Mouse (Mus musculus): ENCODE measurements around the gene 4921504E06Rik. TPM values are rescaled to one million over a fixed set of nuclear protein-coding genes. Genes with fewer than 3 reads are reported as not detected.

4921504E06Rik gene
- polyA plus RNA-seq, 1 experiment = not detected

DNA sequence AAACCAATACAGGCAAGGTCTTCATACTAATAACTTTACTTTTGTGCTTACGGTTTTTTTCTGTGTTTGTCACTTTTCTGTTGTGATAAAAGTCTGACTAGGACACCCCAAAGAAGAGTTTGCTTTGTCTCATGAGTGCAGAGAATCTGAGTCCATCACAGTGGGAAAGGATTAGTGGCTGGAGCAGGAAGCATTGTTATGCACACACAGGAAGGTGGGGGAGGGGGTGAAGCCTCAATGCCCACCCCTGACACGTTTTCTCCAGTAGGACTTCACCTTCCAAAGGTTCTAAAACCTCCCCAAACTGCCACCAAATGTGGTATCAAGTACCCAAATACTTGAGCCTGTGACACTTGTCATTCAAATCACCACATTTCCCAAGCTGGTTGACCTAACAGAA, 91.8 kb downstream of the 4921504E06Rik start:
- Histone ChIP-seq H3K27me3 (ENCODE audit: control insufficient read depth, insufficient read depth, insufficient read length) (no peaks in the 10 kb centered on the region), H3ac (ENCODE audit: control insufficient read depth, insufficient read length) (no peak overlapping the region), H3K36me3 (ENCODE audit: control insufficient read depth, insufficient read depth) (no peaks in the 10 kb centered on the region), H3K79me2 (ENCODE audit: control insufficient read depth, insufficient read depth) (no peaks in the 10 kb centered on the region), H3K4me2 (ENCODE audit: low read depth) (no peak overlapping the region), H3K4me3 (no peak overlapping the region)
- TF ChIP-seq POLR2AphosphoS2 (IDR thresholded peaks at IDR 0.05; ENCODE audit: insufficient read length, low read depth) (no peak), MYOG (IDR thresholded peaks at IDR 0.05; ENCODE audit: control insufficient read depth in 1 of 3, insufficient read depth in 1 of 3, insufficient read length in 2 of 3, low read depth in 2 of 3) (no peak), CEBPB (IDR thresholded peaks at IDR 0.05; ENCODE audit: insufficient read depth, poor library complexity, severe bottlenecking) (no peak), MYOD1 (IDR thresholded peaks at IDR 0.05; ENCODE audit: control insufficient read depth in 1 of 3, insufficient read length in 2 of 3, low read depth in 2 of 3) (no peak), POLR2A (IDR thresholded peaks at IDR 0.05; ENCODE audit: insufficient read length, low read depth) (no peak), USF1 (IDR thresholded peaks at IDR 0.05; ENCODE audit: low read depth) (no peak), SRF (IDR thresholded peaks at IDR 0.05; ENCODE audit: control insufficient read depth, insufficient read length, low read depth) (no peak), MAX (IDR thresholded peaks at IDR 0.05; ENCODE audit: low read depth) (no peak), TCF3 (IDR thresholded peaks at IDR 0.05; ENCODE audit: insufficient read length, low read depth) (no peak), TCF12 (IDR thresholded peaks at IDR 0.05; ENCODE audit: insufficient read depth, poor library complexity, severe bottlenecking) (no peak), E2F4 (IDR thresholded peaks at IDR 0.05; ENCODE audit: insufficient read depth) (no peak), REST (IDR thresholded peaks at IDR 0.05; ENCODE audit: insufficient read depth, insufficient read length) (no peak)

DNA sequence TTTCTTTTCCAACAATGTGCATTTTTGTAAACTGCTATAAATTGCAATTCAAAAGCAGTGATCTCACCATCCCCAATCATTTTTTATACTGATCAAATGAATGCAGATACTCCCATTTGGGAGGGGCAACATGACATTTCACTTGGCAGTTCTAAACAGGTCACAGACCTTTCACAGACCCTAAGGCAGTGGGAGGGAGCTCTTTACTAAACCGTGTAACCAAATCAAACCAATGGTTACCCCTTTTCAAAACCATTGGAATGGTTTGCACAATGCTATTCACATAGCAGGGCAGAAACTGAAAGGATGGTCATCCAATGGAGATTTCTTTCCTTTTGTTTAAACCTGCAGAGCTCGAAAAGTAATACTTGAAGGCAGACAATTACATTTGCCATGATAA, 94.9 kb downstream of the 4921504E06Rik start:
- Histone ChIP-seq H3K4me2 (ENCODE audit: low read depth) (no peak overlapping the region), H3K4me3 (no peak overlapping the region), H3ac (ENCODE audit: control insufficient read depth, insufficient read length) (no peak overlapping the region), H3K79me2 (ENCODE audit: control insufficient read depth, insufficient read depth) (no peaks in the 10 kb centered on the region), H3K27me3 (ENCODE audit: control insufficient read depth, insufficient read depth, insufficient read length) (no peaks in the 10 kb centered on the region), H3K36me3 (ENCODE audit: control insufficient read depth, insufficient read depth) (no peaks in the 10 kb centered on the region)
- TF ChIP-seq TCF12 (IDR thresholded peaks at IDR 0.05; ENCODE audit: insufficient read depth, poor library complexity, severe bottlenecking) (no peak), USF1 (IDR thresholded peaks at IDR 0.05; ENCODE audit: low read depth) (no peak), TCF3 (IDR thresholded peaks at IDR 0.05; ENCODE audit: insufficient read length, low read depth) (no peak), POLR2A (IDR thresholded peaks at IDR 0.05; ENCODE audit: insufficient read length, low read depth) (no peak), MAX (IDR thresholded peaks at IDR 0.05; ENCODE audit: low read depth) (no peak), CEBPB (IDR thresholded peaks at IDR 0.05; ENCODE audit: insufficient read depth, poor library complexity, severe bottlenecking) (no peak), REST (IDR thresholded peaks at IDR 0.05; ENCODE audit: insufficient read depth, insufficient read length) (no peak), SRF (IDR thresholded peaks at IDR 0.05; ENCODE audit: control insufficient read depth, insufficient read length, low read depth) (no peak), MYOD1 (IDR thresholded peaks at IDR 0.05; ENCODE audit: control insufficient read depth in 1 of 3, insufficient read length in 2 of 3, low read depth in 2 of 3) (no peak), E2F4 (IDR thresholded peaks at IDR 0.05; ENCODE audit: insufficient read depth) (no peak), POLR2AphosphoS2 (IDR thresholded peaks at IDR 0.05; ENCODE audit: insufficient read length, low read depth) (no peak), MYOG (IDR thresholded peaks at IDR 0.05; ENCODE audit: control insufficient read depth in 1 of 3, insufficient read depth in 1 of 3, insufficient read length in 2 of 3, low read depth in 2 of 3) (no peak)

DNA sequence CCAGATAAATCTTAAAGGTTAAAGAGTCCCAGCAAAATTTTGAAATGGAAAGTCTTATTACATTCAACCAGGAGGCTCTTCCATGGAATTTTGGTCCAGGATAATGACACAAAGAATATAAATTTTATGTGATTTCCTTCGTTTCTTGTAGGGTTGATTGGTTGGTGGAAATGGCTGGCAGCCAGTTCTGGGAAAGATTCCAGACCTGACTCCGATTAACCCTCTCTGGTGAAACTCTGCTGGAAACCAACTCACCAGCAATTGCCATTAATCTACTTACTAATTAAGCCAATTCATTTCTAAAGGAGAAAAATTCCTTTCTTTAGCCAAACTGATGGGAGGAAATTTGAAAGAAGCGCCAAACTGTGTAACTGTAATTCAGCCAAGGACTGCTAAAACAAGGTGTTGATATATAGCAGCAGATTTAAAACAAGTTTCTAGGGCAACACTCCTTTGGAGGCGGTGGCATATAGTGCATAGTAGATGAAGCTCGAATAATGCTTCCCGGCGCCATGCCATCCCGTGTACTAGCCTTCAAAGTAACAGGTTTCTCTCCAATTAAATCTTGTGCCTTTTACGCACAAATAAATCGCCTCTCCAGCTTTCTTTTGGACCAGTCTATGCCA, 97.7 kb downstream of the 4921504E06Rik start:
- H3K4me3 ChIP-seq = no peak overlapping the region
- H3K79me2 ChIP-seq (ENCODE audit: control insufficient read depth, insufficient read depth) = no peaks in the 10 kb centered on the region
- no peaks in the 10 kb centered on the region for H3K36me3 ChIP-seq (ENCODE audit: control insufficient read depth, insufficient read depth)
- no peaks in the 10 kb centered on the region for H3K27me3 ChIP-seq (ENCODE audit: control insufficient read depth, insufficient read depth, insufficient read length)
- no peak for TF ChIP-seq MYOG (IDR thresholded peaks at IDR 0.05; ENCODE audit: control insufficient read depth in 1 of 3, insufficient read depth in 1 of 3, insufficient read length in 2 of 3, low read depth in 2 of 3)
- H3ac ChIP-seq (ENCODE audit: control insufficient read depth, insufficient read length) = no peak overlapping the region
- no peak overlapping the region for H3K4me2 ChIP-seq (ENCODE audit: low read depth)

DNA sequence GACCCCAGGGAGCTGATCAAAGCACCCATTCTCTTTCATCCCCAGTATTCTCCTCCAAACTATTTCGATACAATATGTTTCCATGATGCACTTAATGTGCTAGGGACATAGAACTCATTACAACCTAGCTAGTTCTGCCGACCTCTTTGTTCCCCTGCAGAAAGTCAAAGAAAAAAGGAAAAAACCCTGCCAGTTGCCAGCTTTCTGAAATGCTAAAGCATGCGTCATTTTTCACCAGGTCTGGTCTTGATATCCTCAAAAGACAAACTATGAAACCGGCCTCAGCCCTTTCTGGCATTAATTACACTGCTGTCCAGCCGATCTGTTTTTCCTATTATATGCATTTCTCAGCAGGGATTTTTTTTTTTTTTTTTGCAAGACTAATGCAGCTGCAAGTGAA, 98.5 kb downstream of the 4921504E06Rik start:
- Histone ChIP-seq H3K27me3 (ENCODE audit: control insufficient read depth, insufficient read depth, insufficient read length) (no peaks in the 10 kb centered on the region), H3K4me2 (ENCODE audit: low read depth) (no peak overlapping the region)

More for the DNA sequence above, 98.5 kb downstream of the 4921504E06Rik start:
- no peak for TF ChIP-seq CEBPB (IDR thresholded peaks at IDR 0.05; ENCODE audit: insufficient read depth, poor library complexity, severe bottlenecking)
- no peak for TF ChIP-seq REST (IDR thresholded peaks at IDR 0.05; ENCODE audit: insufficient read depth, insufficient read length)
- TF ChIP-seq POLR2AphosphoS2 (IDR thresholded peaks at IDR 0.05; ENCODE audit: insufficient read length, low read depth) = no peak
- no peak for TF ChIP-seq MAX (IDR thresholded peaks at IDR 0.05; ENCODE audit: low read depth)
- no peak for TF ChIP-seq MYOD1 (IDR thresholded peaks at IDR 0.05; ENCODE audit: control insufficient read depth in 1 of 3, insufficient read length in 2 of 3, low read depth in 2 of 3)
- no peak for TF ChIP-seq TCF12 (IDR thresholded peaks at IDR 0.05; ENCODE audit: insufficient read depth, poor library complexity, severe bottlenecking)
- no peak for TF ChIP-seq USF1 (IDR thresholded peaks at IDR 0.05; ENCODE audit: low read depth)
- TF ChIP-seq E2F4 (IDR thresholded peaks at IDR 0.05; ENCODE audit: insufficient read depth) = no peak
- no peak for TF ChIP-seq TCF3 (IDR thresholded peaks at IDR 0.05; ENCODE audit: insufficient read length, low read depth)
- TF ChIP-seq SRF (IDR thresholded peaks at IDR 0.05; ENCODE audit: control insufficient read depth, insufficient read length, low read depth) = no peak
- TF ChIP-seq MYOG (IDR thresholded peaks at IDR 0.05; ENCODE audit: control insufficient read depth in 1 of 3, insufficient read depth in 1 of 3, insufficient read length in 2 of 3, low read depth in 2 of 3) = no peak
- H3K79me2 ChIP-seq (ENCODE audit: control insufficient read depth, insufficient read depth) = no peaks in the 10 kb centered on the region
- no peaks in the 10 kb centered on the region for H3K36me3 ChIP-seq (ENCODE audit: control insufficient read depth, insufficient read depth)
- H3K4me3 ChIP-seq = no peak overlapping the region
- H3ac ChIP-seq (ENCODE audit: control insufficient read depth, insufficient read length) = no peak overlapping the region

Data from myocyte (in vitro differentiated cells).